Mouse (Mus musculus) embryo, embryonic 11.5 days (tissue): ENCODE results near the gene Zcchc4.

Experiments
- DNase-seq: peaks from one replicate; pipeline ENCODE4 v3.0.0-alpha.2; 2012; ENCODE audit warnings: low read depth, low spot score

Gene Zcchc4

GRCm38 (mm10) chr5:52794109-52794508, 18.9 kb downstream of the Zcchc4 start:
- no peak for DNase-seq

- no peak for DNase-seq
Observed at GRCm38 (mm10) chr5:52799274-52799985, 24.2 kb downstream of the Zcchc4 start.

- DNase-seq, result no peak
Observed at GRCm38 (mm10) chr5:52805801-52806200, 30.6 kb downstream of the Zcchc4 start.

- no peak for DNase-seq
Observed at GRCm38 (mm10) chr5:52806349-52806748, 31.1 kb downstream of the Zcchc4 start.

- DNase-seq, result no peak
Observed at GRCm38 (mm10) chr5:52807030-52807429, 31.8 kb downstream of the Zcchc4 start.

DNA sequence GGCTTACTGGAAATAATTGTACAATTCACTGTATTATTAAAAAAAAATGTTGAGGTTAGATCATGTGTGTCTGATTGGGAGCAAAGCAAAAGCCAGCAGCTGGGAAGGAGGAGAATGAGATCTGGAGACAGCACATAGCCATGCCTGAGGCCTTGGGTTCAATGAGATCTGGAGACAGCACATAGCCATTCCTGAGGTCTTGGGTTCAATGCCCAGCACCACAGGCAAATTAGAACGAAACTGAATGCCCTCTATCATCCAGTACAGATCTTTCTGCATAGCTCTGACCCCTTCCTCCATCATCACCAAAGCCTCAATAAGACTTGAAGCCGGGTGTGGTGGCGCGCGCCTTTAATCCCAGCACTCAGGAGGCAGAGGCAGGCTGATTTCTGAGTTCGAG, 35.2 kb downstream of the Zcchc4 start:
- DNase-seq, result no peak

DNA sequence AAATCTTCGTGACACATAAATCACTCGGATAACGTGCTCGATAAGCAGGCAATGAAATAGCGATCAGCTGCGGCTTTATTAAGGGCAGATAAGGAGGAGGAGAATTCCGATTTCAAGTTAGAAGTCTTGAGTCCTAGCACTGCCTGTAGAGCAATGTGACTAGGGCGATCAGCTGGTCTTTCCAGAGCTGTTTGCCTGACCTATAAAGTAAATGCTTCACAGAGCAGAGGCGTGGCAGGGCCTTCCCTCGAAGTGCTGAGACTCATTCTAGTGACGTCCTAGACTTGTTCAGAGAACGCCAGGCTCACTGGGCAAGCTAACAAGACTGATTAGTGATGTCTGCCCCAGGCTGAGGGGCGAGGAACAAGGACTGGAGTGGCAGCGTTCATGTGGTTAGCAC, 35.8 kb downstream of the Zcchc4 start:
- no peak for DNase-seq

DNA sequence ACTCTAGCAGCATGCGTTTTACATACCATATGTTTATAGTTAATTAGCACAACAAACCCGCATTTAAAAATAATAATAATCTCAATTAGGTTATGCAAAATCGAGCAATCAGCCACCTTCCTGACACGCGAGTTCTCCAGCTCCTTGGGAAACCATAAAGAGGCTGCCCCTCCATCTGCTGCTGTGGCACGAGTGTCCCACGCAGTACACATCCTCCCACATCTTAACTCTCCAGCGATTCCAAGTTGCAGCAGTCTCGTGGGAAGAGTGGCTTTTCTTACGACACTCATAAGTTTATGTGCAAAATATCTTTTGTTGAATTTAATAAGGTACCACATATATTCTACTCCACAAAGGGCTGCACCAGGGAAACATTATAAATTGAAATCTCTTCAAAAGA, 37.2 kb downstream of the Zcchc4 start:
- DNase-seq, result no peak

DNA sequence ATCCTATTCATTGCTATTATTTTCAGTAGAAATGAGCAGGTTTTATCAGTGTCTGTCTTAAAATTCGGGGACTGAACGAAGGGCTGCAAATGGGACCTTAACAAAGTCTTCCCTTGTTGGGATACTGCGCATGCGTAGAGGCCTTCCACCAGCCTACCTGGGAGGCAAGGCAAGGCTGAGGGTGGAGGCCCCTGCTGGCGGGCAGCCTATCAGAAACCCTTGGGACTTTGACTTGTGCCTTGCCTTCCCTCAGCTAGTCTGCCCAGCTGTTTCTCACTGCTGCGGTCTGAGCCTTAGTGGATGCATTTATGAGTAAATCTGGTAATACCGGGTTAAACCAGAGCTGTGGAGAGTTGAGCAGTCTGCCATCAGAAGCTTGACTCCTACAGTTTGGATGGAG, 38.1 kb downstream of the Zcchc4 start:
- no peak for DNase-seq

DNA sequence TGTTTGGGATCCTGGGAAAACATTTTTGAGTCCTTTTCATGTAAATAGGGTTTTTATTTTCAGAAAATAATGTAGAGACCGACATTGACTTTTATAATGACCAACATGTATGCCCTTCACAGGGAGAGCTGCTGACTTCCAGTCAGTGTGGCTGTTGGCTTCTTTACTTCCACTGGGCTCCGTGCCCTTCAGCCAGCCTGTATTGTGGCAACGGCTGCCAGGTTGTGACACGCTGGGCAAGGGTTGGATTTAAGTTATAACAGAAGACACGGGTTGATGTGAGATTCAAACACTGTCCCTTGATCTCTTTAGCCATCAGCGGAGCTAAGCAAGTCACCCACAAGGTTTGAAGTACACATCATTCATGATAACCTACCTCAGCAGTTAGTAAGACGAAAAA, 43.5 kb downstream of the Zcchc4 start:
- DNase-seq, result no peak

DNA sequence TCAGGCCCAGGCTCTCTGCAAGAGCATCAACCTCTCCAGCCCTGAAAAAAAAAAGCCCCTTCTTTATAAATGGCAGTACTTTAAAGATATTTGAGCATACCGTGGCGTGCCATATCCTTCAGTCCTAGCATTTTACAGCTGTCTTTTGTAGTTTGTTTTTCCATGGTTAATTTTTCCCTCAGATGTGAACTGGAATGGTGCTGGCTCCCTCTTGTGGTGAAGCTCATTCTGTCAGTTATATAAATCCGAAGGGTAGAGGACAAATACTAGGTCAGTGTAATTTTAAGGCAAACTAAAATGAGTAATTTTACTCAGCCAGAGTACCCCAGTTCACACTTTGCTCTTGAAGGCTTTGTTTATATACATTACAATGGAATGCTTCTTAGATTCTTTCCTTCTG, 46.5 kb downstream of the Zcchc4 start:
- DNase-seq, result peak; percentile 35

GRCm38 (mm10) chr5:52827923-52828322, 52.7 kb downstream of the Zcchc4 start:
- DNase-seq, result no peak

DNA sequence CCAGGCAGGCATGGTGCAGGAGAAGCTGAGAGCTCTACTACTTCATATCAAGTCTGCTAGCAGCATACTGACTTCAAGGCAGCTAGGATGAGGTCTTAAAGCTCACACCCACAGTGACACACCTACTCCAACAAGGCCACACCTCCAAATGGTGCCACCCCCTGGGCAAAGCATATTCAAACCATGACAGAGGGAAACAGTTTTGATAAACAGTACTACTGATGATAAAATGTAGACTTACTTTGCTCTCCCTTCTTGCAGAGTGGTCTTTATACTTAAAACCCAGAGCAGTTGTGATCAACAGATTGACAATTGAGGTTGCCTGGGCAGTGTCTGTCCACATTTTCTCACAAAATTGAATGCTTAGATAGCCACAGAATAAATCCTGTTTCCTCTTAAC, 57.8 kb downstream of the Zcchc4 start:
- no peak for DNase-seq

DNA sequence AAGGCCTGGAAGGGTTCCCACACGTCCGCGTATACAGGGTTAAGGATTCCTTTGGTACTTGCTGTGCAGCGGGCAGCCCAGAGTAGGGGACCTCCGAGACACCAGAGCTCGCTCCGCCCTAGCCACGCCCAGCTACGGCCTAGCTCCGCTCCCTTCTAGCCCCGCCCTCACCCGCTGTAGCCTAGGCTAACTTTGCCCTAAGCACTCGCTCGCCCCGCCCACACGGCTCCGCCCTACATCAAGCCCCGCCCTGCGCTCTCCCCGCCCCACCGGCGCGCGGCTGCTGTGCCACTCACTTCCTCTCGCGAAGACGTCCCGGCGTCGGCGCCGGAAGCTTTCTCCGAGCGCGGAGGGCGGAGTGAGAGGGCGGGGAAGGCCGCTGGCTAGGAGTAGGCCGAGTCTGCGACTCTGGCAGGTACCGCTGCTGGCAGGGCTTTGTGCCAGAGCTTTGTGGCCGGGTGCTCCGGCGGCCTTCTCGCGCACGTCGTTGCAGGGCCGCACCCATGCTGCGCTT, 58.6 kb downstream of the Zcchc4 start, which contains the start of gene Anapc4:
Anapc4 (plus strand) TSS at position 252 of the 514 bp plus-strand sequence.
- peak; percentile 99 for DNase-seq

DNA sequence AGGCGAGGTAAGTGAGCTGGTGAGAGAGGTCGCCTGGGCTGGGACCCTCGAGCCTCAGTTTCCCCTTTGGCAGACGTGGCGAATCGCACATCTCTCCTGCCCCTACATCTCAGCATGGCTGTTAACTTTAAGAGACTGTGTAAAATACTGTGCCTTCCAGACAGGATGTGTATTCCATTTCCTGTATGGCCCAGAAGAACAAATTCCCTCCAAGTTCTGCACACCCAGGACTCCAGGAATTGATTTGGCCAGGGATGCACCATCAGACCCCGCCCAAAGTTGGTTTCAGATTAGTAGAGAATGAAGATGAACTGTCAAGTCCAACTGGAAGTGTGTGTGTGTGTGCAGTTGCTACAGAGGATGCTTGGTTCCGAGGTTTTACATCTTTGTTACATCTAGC, 59.2 kb downstream of the Zcchc4 start:
- DNase-seq, result no peak

- no peak for DNase-seq
Observed at GRCm38 (mm10) chr5:52844319-52844718, 69.1 kb downstream of the Zcchc4 start.

DNA sequence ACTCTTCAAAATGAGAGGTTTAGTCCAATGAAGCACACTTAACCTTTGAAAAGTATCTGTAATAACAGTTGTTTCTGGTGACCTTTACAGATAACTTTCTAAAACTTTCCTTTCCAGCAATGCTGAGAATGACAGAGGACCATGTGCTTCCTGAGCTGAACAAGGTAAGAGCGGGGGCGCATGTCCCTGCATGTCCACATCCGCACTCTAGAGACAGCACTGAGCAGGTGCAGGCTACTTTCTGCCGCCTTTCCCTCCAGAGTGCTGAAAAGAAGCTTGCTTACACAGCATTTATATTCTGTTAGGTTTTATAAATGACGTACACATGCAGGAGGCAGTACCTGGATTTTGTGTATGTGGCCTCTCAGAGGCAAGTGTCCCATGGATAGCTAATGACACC, 80.5 kb downstream of the Zcchc4 start:
- DNase-seq, result no peak

DNA sequence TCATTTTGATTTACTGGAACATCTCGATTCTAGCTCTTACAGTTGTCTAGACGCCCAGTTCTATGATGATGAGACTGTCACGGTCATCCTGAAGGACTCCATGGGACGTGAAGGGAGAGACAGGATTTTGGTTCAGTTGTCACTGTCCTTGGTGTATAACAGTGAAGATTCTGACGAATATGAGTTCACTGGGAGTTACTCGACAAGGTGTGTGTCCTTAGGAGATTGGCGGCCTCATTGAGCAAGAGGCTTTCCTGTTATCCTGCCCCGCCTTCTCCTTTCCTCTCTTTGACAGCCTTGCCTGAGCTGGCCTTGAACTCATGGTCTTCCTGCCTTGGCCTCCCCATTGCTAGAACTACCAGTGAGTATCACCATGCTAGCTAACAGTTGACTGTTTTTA, 89.2 kb downstream of the Zcchc4 start:
- no peak for DNase-seq

DNA sequence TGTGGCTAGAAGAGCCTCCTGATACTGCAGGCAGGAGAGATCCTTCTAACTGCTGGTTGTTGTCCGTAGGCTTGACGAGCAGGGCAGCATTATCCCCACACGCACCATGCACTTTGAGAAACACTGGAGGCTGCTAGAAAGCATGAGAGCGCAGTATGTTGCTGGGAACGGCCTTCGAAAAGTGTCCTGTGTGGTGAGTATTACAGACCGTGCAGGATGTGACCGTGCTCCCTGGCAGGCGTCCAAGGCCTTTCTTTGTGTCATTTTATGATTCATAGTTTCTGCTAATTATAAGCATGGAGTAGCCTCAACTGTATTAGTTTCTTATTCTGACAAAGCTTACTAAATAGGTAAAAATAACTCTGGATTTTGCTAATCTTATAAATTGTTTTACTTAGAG, 90.6 kb downstream of the Zcchc4 start:
- DNase-seq, result no peak

GRCm38 (mm10) chr5:52866361-52867155, 91.3 kb downstream of the Zcchc4 start:
- no peak for DNase-seq

- DNase-seq, result no peak
Observed at GRCm38 (mm10) chr5:52868918-52869703, 93.9 kb downstream of the Zcchc4 start.

GRCm38 (mm10) chr5:52871461-52871860, 96.3 kb downstream of the Zcchc4 start:
- DNase-seq, result no peak
